Mouse (Mus musculus): Measurements from ENCODE around the gene Mroh2a. TPM values are rescaled to one million over a fixed set of nuclear protein-coding genes. Genes with fewer than 3 reads are reported as not detected.
"Not testable (repeated sequence)": the region's sequence is repeated elsewhere in the genome, so short reads cannot be mapped to it uniquely, and the experiment has no call there.

Mroh2a gene
- polyA plus RNA-seq, 1 experiment, result 0.42 TPM

DNA sequence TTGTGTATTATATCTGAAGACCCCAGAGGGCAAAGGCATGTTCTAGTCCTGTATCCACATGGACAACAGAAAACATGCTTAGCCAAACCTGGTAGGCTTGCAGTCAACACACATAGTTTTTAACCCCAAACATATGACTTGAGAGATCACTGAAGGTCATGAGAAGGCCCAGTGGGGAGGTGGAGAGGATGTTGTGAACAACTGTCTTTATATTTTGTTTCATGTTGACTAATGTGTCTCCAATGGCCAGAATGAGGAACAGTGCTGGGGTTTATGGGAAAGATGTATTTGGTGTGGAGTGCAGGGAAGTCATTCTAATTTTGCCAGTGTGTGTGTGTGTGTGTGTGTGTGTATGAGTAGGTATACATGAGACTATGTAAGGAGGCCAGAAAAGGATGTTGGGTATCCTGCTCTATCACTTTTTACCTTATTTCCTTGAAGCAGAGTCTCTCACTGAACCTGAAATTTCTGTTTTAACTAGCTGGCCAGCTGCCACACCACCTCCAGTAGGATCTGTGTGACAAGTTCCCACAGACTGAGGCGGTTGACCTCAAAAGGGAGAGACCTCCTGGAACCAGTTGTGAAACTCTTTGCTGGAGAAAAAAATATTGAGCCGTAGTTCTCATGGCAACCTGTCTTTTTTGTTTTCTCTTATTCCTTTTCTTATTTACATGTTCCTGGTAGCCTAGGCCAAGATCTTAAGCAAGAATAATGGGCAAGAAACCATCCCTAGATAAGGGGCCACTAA is 2.6 kb upstream of the Mroh2a start:
- H3K27ac ChIP-seq (ENCODE audit: insufficient read depth, low read length), result no peak overlapping the region
- 67% methylated on average over 2 of the region's 2 CpGs for WGBS
- no peak for TF ChIP-seq POLR2A (IDR thresholded peaks at IDR 0.05; ENCODE audit: low read depth, low read length)
- TF ChIP-seq CTCF (IDR thresholded peaks at IDR 0.05; ENCODE audit: extremely low read depth, insufficient read depth, insufficient read length, insufficient replicate concordance), result no peak
- H3K4me1 ChIP-seq (ENCODE audit: control insufficient read depth, insufficient read depth, insufficient read length), result no peaks in the 10 kb centered on the region
- H3K36me3 ChIP-seq (ENCODE audit: control insufficient read depth, insufficient read depth, low read length), result no peaks in the 10 kb centered on the region
- no peaks in the 10 kb centered on the region for H3K27me3 ChIP-seq (ENCODE audit: control insufficient read depth, insufficient read depth, low read length)
- no peak overlapping the region for H3K4me3 ChIP-seq (ENCODE audit: extremely low read depth, insufficient read depth, insufficient read length)
- DNase-seq (ENCODE audit: low read depth in 1 of 2, low spot score in 2 of 2), result no peak

DNA sequence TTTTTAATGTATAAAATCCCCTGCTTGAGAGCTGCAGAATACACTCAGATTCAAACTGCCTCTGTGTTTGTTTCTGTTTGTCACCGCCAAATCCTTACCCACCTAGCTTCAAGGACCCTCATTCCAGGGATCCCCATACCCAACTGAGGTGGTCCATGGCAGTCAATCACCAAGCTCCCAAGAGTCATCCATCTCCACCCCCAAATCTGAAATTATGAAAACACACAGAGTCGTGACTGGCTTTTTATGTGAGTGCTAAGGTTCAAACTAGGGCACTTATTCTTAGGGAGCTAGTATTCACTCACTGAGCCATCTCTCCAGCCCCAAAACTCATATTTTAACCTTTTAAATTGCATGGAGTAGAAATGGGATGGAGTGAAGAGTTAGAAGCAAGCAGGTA is 1.5 kb upstream of the Mroh2a start:
- H3K27ac ChIP-seq (ENCODE audit: insufficient read depth, low read length); H3K4me1 ChIP-seq (ENCODE audit: control insufficient read depth, insufficient read depth, insufficient read length); H3K36me3 ChIP-seq (ENCODE audit: control insufficient read depth, insufficient read depth, low read length); DNase-seq (ENCODE audit: low read depth in 1 of 2, low spot score in 2 of 2); H3K27me3 ChIP-seq (ENCODE audit: control insufficient read depth, insufficient read depth, low read length); H3K4me3 ChIP-seq (ENCODE audit: extremely low read depth, insufficient read depth, insufficient read length): not testable (repeated sequence)
- WGBS, result 37% methylated on average over 2 of the region's 2 CpGs

DNA sequence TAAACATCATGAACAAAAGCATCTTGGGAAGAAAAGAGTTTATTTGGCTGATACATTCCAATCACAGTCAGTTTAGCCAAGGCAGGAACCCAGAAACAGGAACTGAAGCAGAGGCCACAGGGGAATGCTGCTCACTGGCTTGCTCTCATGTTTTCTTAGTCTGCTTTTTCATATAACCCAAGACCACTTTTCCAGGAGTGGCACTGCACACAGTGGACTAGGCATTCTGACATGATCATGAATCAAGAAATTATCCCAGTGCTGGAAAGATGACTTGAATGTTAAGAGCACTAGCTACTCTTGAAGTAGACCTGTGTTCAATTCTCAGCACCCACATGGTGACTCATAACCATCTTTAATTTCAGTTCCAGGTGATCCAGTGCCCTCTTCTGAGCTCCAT is 1.0 kb upstream of the Mroh2a start:
- Histone ChIP-seq H3K4me1 (ENCODE audit: control insufficient read depth, insufficient read depth, insufficient read length) (no peaks in the 10 kb centered on the region), H3K27ac (ENCODE audit: insufficient read depth, low read length) (no peak overlapping the region), H3K36me3 (ENCODE audit: control insufficient read depth, insufficient read depth, low read length) (no peaks in the 10 kb centered on the region), H3K4me3 (ENCODE audit: extremely low read depth, insufficient read depth, insufficient read length) (no peak overlapping the region), H3K27me3 (ENCODE audit: control insufficient read depth, insufficient read depth, low read length) (no peaks in the 10 kb centered on the region)
- no peak for TF ChIP-seq POLR2A (IDR thresholded peaks at IDR 0.05; ENCODE audit: low read depth, low read length)
- TF ChIP-seq CTCF (IDR thresholded peaks at IDR 0.05; ENCODE audit: extremely low read depth, insufficient read depth, insufficient read length, insufficient replicate concordance), result no peak
- no peak for DNase-seq (ENCODE audit: low read depth in 1 of 2, low spot score in 2 of 2)

DNA sequence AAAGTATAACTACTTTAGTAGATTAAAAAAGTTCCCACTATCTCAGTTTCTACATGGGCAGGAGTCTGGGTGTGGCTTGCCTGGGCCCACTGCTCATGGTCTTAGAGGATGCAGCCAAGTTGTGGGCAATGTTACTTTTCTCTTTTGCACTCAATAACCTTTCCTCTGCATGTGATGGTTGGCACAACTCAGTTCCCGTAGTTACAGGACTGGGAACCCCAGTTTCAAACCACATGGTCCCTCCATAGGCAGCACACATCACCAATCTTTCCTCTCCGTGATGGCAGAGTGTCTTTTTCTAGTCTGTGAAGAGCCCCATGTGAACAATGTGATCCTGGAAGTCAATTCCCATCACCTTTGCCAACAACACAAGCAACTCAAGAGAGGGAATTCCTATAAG is 696 bp downstream of the Mroh2a start:
- WGBS, result 60% methylated on average over 2 of the region's 2 CpGs
- Histone ChIP-seq H3K4me3 (ENCODE audit: extremely low read depth, insufficient read depth, insufficient read length) (no peak overlapping the region), H3K27me3 (ENCODE audit: control insufficient read depth, insufficient read depth, low read length) (no peaks in the 10 kb centered on the region), H3K27ac (ENCODE audit: insufficient read depth, low read length) (no peak overlapping the region), H3K36me3 (ENCODE audit: control insufficient read depth, insufficient read depth, low read length) (no peaks in the 10 kb centered on the region), H3K4me1 (ENCODE audit: control insufficient read depth, insufficient read depth, insufficient read length) (no peaks in the 10 kb centered on the region)
- TF ChIP-seq CTCF (IDR thresholded peaks at IDR 0.05; ENCODE audit: extremely low read depth, insufficient read depth, insufficient read length, insufficient replicate concordance) (no peak), POLR2A (IDR thresholded peaks at IDR 0.05; ENCODE audit: low read depth, low read length) (no peak)
- no peak for DNase-seq (ENCODE audit: low read depth in 1 of 2, low spot score in 2 of 2)

DNA sequence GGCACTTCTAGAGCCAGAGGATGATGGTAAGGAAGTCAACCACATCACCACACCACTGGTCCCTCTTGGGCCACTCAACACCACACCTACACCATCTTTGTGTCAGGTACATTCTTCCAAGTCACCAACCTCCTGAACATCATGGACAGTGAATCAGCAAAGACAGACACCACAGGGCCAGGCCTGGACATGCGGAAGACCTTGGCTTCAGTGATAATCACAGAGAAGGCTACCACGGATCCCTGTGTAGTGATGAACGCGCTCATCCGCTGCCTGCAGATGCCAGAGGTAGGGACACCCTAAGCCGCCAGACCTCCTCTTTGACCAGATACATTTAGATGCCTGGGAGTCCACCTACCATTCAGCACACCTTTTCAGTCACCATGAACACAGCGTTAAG is 1.3 kb downstream of the Mroh2a start:
- Histone ChIP-seq H3K4me3 (ENCODE audit: extremely low read depth, insufficient read depth, insufficient read length) (no peak overlapping the region), H3K36me3 (ENCODE audit: control insufficient read depth, insufficient read depth, low read length) (no peaks in the 10 kb centered on the region), H3K27me3 (ENCODE audit: control insufficient read depth, insufficient read depth, low read length) (no peaks in the 10 kb centered on the region), H3K27ac (ENCODE audit: insufficient read depth, low read length) (no peak overlapping the region), H3K4me1 (ENCODE audit: control insufficient read depth, insufficient read depth, insufficient read length) (no peaks in the 10 kb centered on the region)
- TF ChIP-seq CTCF (IDR thresholded peaks at IDR 0.05; ENCODE audit: extremely low read depth, insufficient read depth, insufficient read length, insufficient replicate concordance) (no peak), POLR2A (IDR thresholded peaks at IDR 0.05; ENCODE audit: low read depth, low read length) (no peak)
- DNase-seq (ENCODE audit: low read depth in 1 of 2, low spot score in 2 of 2), result no peak
- 71% methylated on average over 7 of the region's 7 CpGs for WGBS

DNA sequence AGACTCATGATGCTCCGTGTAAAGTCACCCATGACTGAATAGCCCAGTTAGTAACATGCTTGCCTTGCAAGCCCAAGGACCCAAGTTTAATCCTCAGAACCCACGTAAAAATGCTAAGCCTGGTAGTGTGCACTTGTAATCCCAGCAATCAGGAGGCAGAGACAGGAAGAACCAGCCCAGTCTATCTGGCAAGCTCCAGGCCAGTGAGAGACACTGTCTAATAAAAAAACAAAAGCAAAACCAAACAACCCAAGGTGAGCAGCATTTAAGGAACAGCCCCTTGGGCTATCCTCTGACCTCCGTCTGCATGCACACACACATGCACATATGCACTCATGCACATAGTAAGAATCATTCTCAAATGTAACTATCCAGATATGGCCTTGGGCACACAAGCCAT is 2.8 kb downstream of the Mroh2a start:
- Histone ChIP-seq H3K36me3 (ENCODE audit: control insufficient read depth, insufficient read depth, low read length) (no peaks in the 10 kb centered on the region), H3K27me3 (ENCODE audit: control insufficient read depth, insufficient read depth, low read length) (no peaks in the 10 kb centered on the region), H3K4me3 (ENCODE audit: extremely low read depth, insufficient read depth, insufficient read length) (no peak overlapping the region), H3K4me1 (ENCODE audit: control insufficient read depth, insufficient read depth, insufficient read length) (no peaks in the 10 kb centered on the region), H3K27ac (ENCODE audit: insufficient read depth, low read length) (no peak overlapping the region)
- TF ChIP-seq CTCF (IDR thresholded peaks at IDR 0.05; ENCODE audit: extremely low read depth, insufficient read depth, insufficient read length, insufficient replicate concordance) (no peak), POLR2A (IDR thresholded peaks at IDR 0.05; ENCODE audit: low read depth, low read length) (no peak)
- 79% methylated on average over 3 of the region's 3 CpGs for WGBS
- no peak for DNase-seq (ENCODE audit: low read depth in 1 of 2, low spot score in 2 of 2)

DNA sequence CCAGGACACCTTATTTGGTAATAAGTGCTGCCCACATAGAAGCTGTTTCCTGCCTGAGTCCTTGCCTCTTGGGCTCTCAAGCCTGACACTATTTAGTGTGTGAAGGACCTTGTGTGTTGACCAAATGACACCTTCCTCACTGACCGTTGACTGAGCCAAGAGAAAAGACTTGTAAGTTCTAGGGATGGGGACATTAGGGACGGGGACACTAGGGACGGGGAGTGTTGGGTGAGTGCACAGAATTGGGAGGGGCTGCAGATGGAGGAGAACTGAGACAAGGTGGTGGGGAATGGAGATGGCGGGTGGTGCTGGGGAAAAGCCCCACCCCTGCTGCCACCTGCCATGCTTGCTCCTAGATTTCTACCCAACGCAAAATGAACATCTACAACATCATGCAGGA is 3.2 kb downstream of the Mroh2a start:
- TF ChIP-seq POLR2A (IDR thresholded peaks at IDR 0.05; ENCODE audit: low read depth, low read length) (no peak), CTCF (IDR thresholded peaks at IDR 0.05; ENCODE audit: extremely low read depth, insufficient read depth, insufficient read length, insufficient replicate concordance) (no peak)
- 85% methylated on average over 5 of the region's 5 CpGs for WGBS
- H3K4me1 ChIP-seq (ENCODE audit: control insufficient read depth, insufficient read depth, insufficient read length), result no peaks in the 10 kb centered on the region
- no peak overlapping the region for H3K4me3 ChIP-seq (ENCODE audit: extremely low read depth, insufficient read depth, insufficient read length)
- H3K27ac ChIP-seq (ENCODE audit: insufficient read depth, low read length), result no peak overlapping the region
- H3K27me3 ChIP-seq (ENCODE audit: control insufficient read depth, insufficient read depth, low read length), result no peaks in the 10 kb centered on the region
- DNase-seq (ENCODE audit: low read depth in 1 of 2, low spot score in 2 of 2), result no peak
- no peaks in the 10 kb centered on the region for H3K36me3 ChIP-seq (ENCODE audit: control insufficient read depth, insufficient read depth, low read length)
